Mouse (Mus musculus): Measurements from ENCODE around the gene Olfr71. TPM values are rescaled to one million over a fixed set of nuclear protein-coding genes. Genes with fewer than 3 reads are reported as not detected.

The Olfr71 gene
- polyA plus RNA-seq, 1 experiment from 2014 or later: not detected

- Histone ChIP-seq H3K27ac (ENCODE audit: low read length) (no peak overlapping the region), H3K9me3 (replicated peaks; ENCODE audit: control insufficient read depth, low read length) (no peaks in the 10 kb centered on the region), H3K4me3 (ENCODE audit: low read depth, low read length) (no peak overlapping the region), H3K27me3 (ENCODE audit: control insufficient read depth, insufficient read depth, low read depth, low read length) (no peaks in the 10 kb centered on the region), H3K9ac (ENCODE audit: low read depth, low read length) (no peak overlapping the region), H3K36me3 (ENCODE audit: control insufficient read depth, insufficient read depth) (no peaks in the 10 kb centered on the region), H3K4me2 (ENCODE audit: low read depth, low read length) (no peak overlapping the region), H3K4me1 (ENCODE audit: control insufficient read depth, low read depth, low read length) (peaks cover 1% of the 10 kb centered on the region)
- WGBS (ENCODE audit: insufficient replicate concordance): 13% methylated on average over 1 of the region's 1 CpGs
- ATAC-seq (ENCODE audit: low read depth): no peak
These were observed 14.7 kb upstream of the Olfr71 start for GRCm38 (mm10) chr4:43724764-43725163.

GRCm38 (mm10) chr4:43722191-43722590 is 12.1 kb upstream of the Olfr71 start:
- 69% methylated on average over 4 of the region's 4 CpGs for WGBS (ENCODE audit: insufficient replicate concordance)
- Histone ChIP-seq H3K27me3 (ENCODE audit: control insufficient read depth, insufficient read depth, low read depth, low read length) (no peaks in the 10 kb centered on the region), H3K27ac (ENCODE audit: low read length) (no peak overlapping the region), H3K9me3 (replicated peaks; ENCODE audit: control insufficient read depth, low read length) (no peaks in the 10 kb centered on the region), H3K4me1 (ENCODE audit: control insufficient read depth, low read depth, low read length) (no peaks in the 10 kb centered on the region), H3K4me2 (ENCODE audit: low read depth, low read length) (no peak overlapping the region), H3K36me3 (ENCODE audit: control insufficient read depth, insufficient read depth) (no peaks in the 10 kb centered on the region), H3K9ac (ENCODE audit: low read depth, low read length) (no peak overlapping the region), H3K4me3 (ENCODE audit: low read depth, low read length) (no peak overlapping the region)
- ATAC-seq (ENCODE audit: low read depth): no peak

- H3K4me1 ChIP-seq (ENCODE audit: control insufficient read depth, low read depth, low read length): no peaks in the 10 kb centered on the region
- 51% methylated on average over 15 of the region's 16 CpGs for WGBS (ENCODE audit: insufficient replicate concordance)
- no peak overlapping the region for H3K4me2 ChIP-seq (ENCODE audit: low read depth, low read length)
- H3K36me3 ChIP-seq (ENCODE audit: control insufficient read depth, insufficient read depth): no peaks in the 10 kb centered on the region
- no peaks in the 10 kb centered on the region for H3K9me3 ChIP-seq (replicated peaks; ENCODE audit: control insufficient read depth, low read length)
- H3K27ac ChIP-seq (ENCODE audit: low read length): no peak overlapping the region
- ATAC-seq (ENCODE audit: low read depth): no peak
- H3K4me3 ChIP-seq (ENCODE audit: low read depth, low read length): no peak overlapping the region
- no peaks in the 10 kb centered on the region for H3K27me3 ChIP-seq (ENCODE audit: control insufficient read depth, insufficient read depth, low read depth, low read length)
- no peak overlapping the region for H3K9ac ChIP-seq (ENCODE audit: low read depth, low read length)
These were observed 10.6 kb upstream of the Olfr71 start for GRCm38 (mm10) chr4:43720491-43721228.

- H3K9ac ChIP-seq (ENCODE audit: low read depth, low read length): no peak overlapping the region
- WGBS (ENCODE audit: insufficient replicate concordance): 38% methylated on average over 7 of the region's 7 CpGs
- no peak for ATAC-seq (ENCODE audit: low read depth)
- H3K36me3 ChIP-seq (ENCODE audit: control insufficient read depth, insufficient read depth): no peaks in the 10 kb centered on the region
- no peak overlapping the region for H3K27ac ChIP-seq (ENCODE audit: low read length)
- H3K4me2 ChIP-seq (ENCODE audit: low read depth, low read length): no peak overlapping the region
- H3K4me3 ChIP-seq (ENCODE audit: low read depth, low read length): no peak overlapping the region
- H3K9me3 ChIP-seq (replicated peaks; ENCODE audit: control insufficient read depth, low read length): no peaks in the 10 kb centered on the region
- H3K27me3 ChIP-seq (ENCODE audit: control insufficient read depth, insufficient read depth, low read depth, low read length): peaks cover 4% of the 10 kb centered on the region; the same call in 1 of the 2 replicates
- no peaks in the 10 kb centered on the region for H3K4me1 ChIP-seq (ENCODE audit: control insufficient read depth, low read depth, low read length)
These were observed 3.7 kb upstream of the Olfr71 start for GRCm38 (mm10) chr4:43713652-43714219.

- Histone ChIP-seq H3K27me3 (ENCODE audit: control insufficient read depth, insufficient read depth, low read depth, low read length) (peaks cover 4% of the 10 kb centered on the region; the same call in 1 of the 2 replicates), H3K4me1 (ENCODE audit: control insufficient read depth, low read depth, low read length) (no peaks in the 10 kb centered on the region), H3K36me3 (ENCODE audit: control insufficient read depth, insufficient read depth) (no peaks in the 10 kb centered on the region), H3K27ac (ENCODE audit: low read length) (no peak overlapping the region), H3K4me2 (ENCODE audit: low read depth, low read length) (no peak overlapping the region), H3K9me3 (replicated peaks; ENCODE audit: control insufficient read depth, low read length) (no peaks in the 10 kb centered on the region), H3K9ac (ENCODE audit: low read depth, low read length) (no peak overlapping the region), H3K4me3 (ENCODE audit: low read depth, low read length) (no peak overlapping the region)
- ATAC-seq (ENCODE audit: low read depth): no peak
- WGBS (ENCODE audit: insufficient replicate concordance): 2% methylated on average over 2 of the region's 2 CpGs
These were observed 1.8 kb upstream of the Olfr71 start for GRCm38 (mm10) chr4:43711821-43712220.

GRCm38 (mm10) chr4:43705991-43706390 is 4.1 kb downstream of the Olfr71 start:
- H3K27me3 ChIP-seq (ENCODE audit: control insufficient read depth, insufficient read depth, low read depth, low read length): 0 out of 2 replicates have a peak, but pooled peaks cover 2% of the 10 kb centered on the region
- WGBS (ENCODE audit: insufficient replicate concordance): 69% methylated on average over 13 of the region's 13 CpGs
- H3K4me2 ChIP-seq (ENCODE audit: low read depth, low read length): no peak overlapping the region
- no peaks in the 10 kb centered on the region for H3K36me3 ChIP-seq (ENCODE audit: control insufficient read depth, insufficient read depth)
- no peak overlapping the region for H3K27ac ChIP-seq (ENCODE audit: low read length)
- no peaks in the 10 kb centered on the region for H3K9me3 ChIP-seq (replicated peaks; ENCODE audit: control insufficient read depth, low read length)
- H3K4me3 ChIP-seq (ENCODE audit: low read depth, low read length): no peak overlapping the region
- H3K9ac ChIP-seq (ENCODE audit: low read depth, low read length): no peak overlapping the region
- no peaks in the 10 kb centered on the region for H3K4me1 ChIP-seq (ENCODE audit: control insufficient read depth, low read depth, low read length)
- ATAC-seq (ENCODE audit: low read depth): no peak

- no peaks in the 10 kb centered on the region for H3K27me3 ChIP-seq (ENCODE audit: control insufficient read depth, insufficient read depth, low read depth, low read length)
- 84% methylated on average over 8 of the region's 8 CpGs for WGBS (ENCODE audit: insufficient replicate concordance)
- no peak overlapping the region for H3K4me3 ChIP-seq (ENCODE audit: low read depth, low read length)
- no peak overlapping the region for H3K27ac ChIP-seq (ENCODE audit: low read length)
- H3K4me2 ChIP-seq (ENCODE audit: low read depth, low read length): no peak overlapping the region
- H3K9ac ChIP-seq (ENCODE audit: low read depth, low read length): no peak overlapping the region
- no peaks in the 10 kb centered on the region for H3K36me3 ChIP-seq (ENCODE audit: control insufficient read depth, insufficient read depth)
- ATAC-seq (ENCODE audit: low read depth): no peak
- no peaks in the 10 kb centered on the region for H3K4me1 ChIP-seq (ENCODE audit: control insufficient read depth, low read depth, low read length)
- no peaks in the 10 kb centered on the region for H3K9me3 ChIP-seq (replicated peaks; ENCODE audit: control insufficient read depth, low read length)
These were observed 6.2 kb downstream of the Olfr71 start for GRCm38 (mm10) chr4:43703851-43704250.

- 51% methylated on average over 6 of the region's 6 CpGs for WGBS (ENCODE audit: insufficient replicate concordance)
- H3K9me3 ChIP-seq (replicated peaks; ENCODE audit: control insufficient read depth, low read length): no peaks in the 10 kb centered on the region
- ATAC-seq (ENCODE audit: low read depth): no peak
- H3K9ac ChIP-seq (ENCODE audit: low read depth, low read length): no peak overlapping the region
- H3K27me3 ChIP-seq (ENCODE audit: control insufficient read depth, insufficient read depth, low read depth, low read length): no peaks in the 10 kb centered on the region
- H3K4me1 ChIP-seq (ENCODE audit: control insufficient read depth, low read depth, low read length): no peaks in the 10 kb centered on the region
- H3K27ac ChIP-seq (ENCODE audit: low read length): no peak overlapping the region
- H3K4me2 ChIP-seq (ENCODE audit: low read depth, low read length): no peak overlapping the region
- H3K36me3 ChIP-seq (ENCODE audit: control insufficient read depth, insufficient read depth): no peaks in the 10 kb centered on the region
- no peak overlapping the region for H3K4me3 ChIP-seq (ENCODE audit: low read depth, low read length)
These were observed 6.6 kb downstream of the Olfr71 start for GRCm38 (mm10) chr4:43703439-43703838.

- no peak within 1 kb of the TSS for H3K9ac ChIP-seq (ENCODE audit: low read depth, low read length)
- no peak for ATAC-seq (ENCODE audit: low read depth)
- 70% methylated on average over 6 of the region's 6 CpGs for WGBS (ENCODE audit: insufficient replicate concordance)
- H3K27me3 ChIP-seq (ENCODE audit: control insufficient read depth, insufficient read depth, low read depth, low read length): no peaks in the 10 kb centered on the region
- no peak within 1 kb of the TSS for H3K4me2 ChIP-seq (ENCODE audit: low read depth, low read length)
- H3K4me3 ChIP-seq (ENCODE audit: low read depth, low read length): no peak within 1 kb of the TSS
- H3K27ac ChIP-seq (ENCODE audit: low read length): no peak within 1 kb of the TSS
- no peaks in the 10 kb centered on the region for H3K9me3 ChIP-seq (replicated peaks; ENCODE audit: control insufficient read depth, low read length)
- H3K36me3 ChIP-seq (ENCODE audit: control insufficient read depth, insufficient read depth): no peaks in the 10 kb centered on the region
- H3K4me1 ChIP-seq (ENCODE audit: control insufficient read depth, low read depth, low read length): no peaks in the 10 kb centered on the region
These were observed 9.3 kb downstream of the Olfr71 start, which contains the start of gene Olfr70 for GRCm38 (mm10) chr4:43700707-43701106. Gene Olfr70 (minus strand): TSS chr4:43700807.

All from liver, embryonic 16.5 days (tissue).